Mouse (Mus musculus): ENCODE measurements around the gene Csta1.
"Not testable (repeated sequence)": the region's sequence is repeated elsewhere in the genome, so short reads cannot be mapped to it uniquely, and the experiment has no call there.

- not testable (repeated sequence) for TF ChIP-seq CTCF (IDR thresholded peaks at IDR 0.05 in 2 of 3, conservative IDR thresholded peaks at IDR 0.05 in 1 of 3; ENCODE audit: control insufficient read depth in 1 of 3, insufficient read depth in 1 of 3, low read depth in 2 of 3, low read length in 3 of 3, poor library complexity in 1 of 3, severe bottlenecking in 1 of 3); NRF1 (IDR thresholded peaks at IDR 0.05; ENCODE audit: insufficient read depth, low read depth, low read length, poor library complexity, severe bottlenecking); POLR2A (IDR thresholded peaks at IDR 0.05; ENCODE audit: control insufficient read depth in 1 of 2, insufficient read depth in 1 of 2, low read depth in 1 of 2, low read length in 2 of 2, poor library complexity in 1 of 2); E2F4 (IDR thresholded peaks at IDR 0.05; ENCODE audit: borderline replicate concordance, low read depth, low read length); USF1 (IDR thresholded peaks at IDR 0.05; ENCODE audit: low read depth, low read length); POLR2AphosphoS2 (IDR thresholded peaks at IDR 0.05; ENCODE audit: low read length); ZMIZ1 (IDR thresholded peaks at IDR 0.05; ENCODE audit: low read depth, low read length); EP300 (IDR thresholded peaks at IDR 0.05; ENCODE audit: low read depth in 1 of 2, low read length in 2 of 2); ETS1 (IDR thresholded peaks at IDR 0.05; ENCODE audit: low read depth, low read length)
Observed at GRCm38 (mm10) chr16:36167841-36168240, 36.8 kb upstream of the Csta1 start.
